Mouse (Mus musculus) bone marrow, adult 2 months (tissue): ENCODE data around the gene Uso1.

Source experiments
- CTCF ChIP-seq: fragments of 200-500 bp; IDR thresholded peaks from 2 replicates; pipeline ENCODE4 v1.5.1; 2011; ENCODE audit warnings: low read length, control low read depth; ENCODE audit not compliant: control insufficient read depth, insufficient read depth
- POLR2A ChIP-seq: fragments of 200-500 bp; IDR thresholded peaks from 2 replicates; pipeline ENCODE4 v1.6.1; 2011; ENCODE audit warnings: low read depth, mild to moderate bottlenecking, control low read depth, low read length, borderline replicate concordance; ENCODE audit not compliant: control insufficient read depth

- TF ChIP-seq CTCF: no peak
- TF ChIP-seq POLR2A: no peak
Observed at GRCm38 (mm10) chr5:92096786-92097185, 41.0 kb upstream of the Uso1 start.
